8 mouse cellular contexts compared by ENCODE assay signal in genomic region chr8:111941101-111941454, GRCm38 (mm10). TPM values are rescaled to one million over a fixed set of nuclear protein-coding genes. Genes with fewer than 3 reads are reported as not detected.
A peak's percentile ranks its signal among the peaks of the same experiment; 100 is the strongest.
DNase-seq lines count a peak whose midpoint lies in the region; ATAC-seq and TF ChIP-seq lines count a peak whose summit lies in the region.

No protein-coding gene starts in this region.

- peak overlapping the region; percentile 29; the same call in 1 of the 2 replicates for H3K27ac ChIP-seq in bone marrow macrophage, adult 2 months (ENCODE audit: insufficient read depth, low read depth, low read length)
- no peak overlapping the region for H3K27ac ChIP-seq in forebrain, embryonic 14.5 days (ENCODE audit: low read depth, low read length)
- H3K27ac ChIP-seq in hindbrain, embryonic 10.5 days = peak overlapping the region; percentile 92

- peaks cover 32% of the 10 kb centered on the region for H3K36me3 ChIP-seq in forebrain, embryonic 14.5 days (ENCODE audit: control insufficient read depth, insufficient read depth, low read length)
- peaks cover 42% of the 10 kb centered on the region for H3K36me3 ChIP-seq in hindbrain, embryonic 10.5 days

- peak; percentile 39; the same call in 1 of the 2 replicates for ATAC-seq in cerebellum, adult (ENCODE audit: insufficient number of reproducible peaks, low FRiP score, low TSS enrichment)
- peak; percentile 33 for ATAC-seq in forebrain, embryonic 14.5 days
- ATAC-seq in megakaryocyte progenitor cell, adult 5-6 weeks (replicated peaks; ENCODE audit: poor library complexity) = peak; percentile 51

- no peak for TF ChIP-seq POLR2A in bone marrow macrophage, adult 2 months (IDR thresholded peaks at IDR 0.05; ENCODE audit: borderline replicate concordance, low read depth, low read length)

- H3K9me3 ChIP-seq in forebrain, embryonic 14.5 days (replicated peaks; ENCODE audit: control insufficient read depth, low read length) = no peaks in the 10 kb centered on the region
- H3K9me3 ChIP-seq in hindbrain, embryonic 10.5 days = no peaks in the 10 kb centered on the region

- peaks cover 35% of the 10 kb centered on the region for H3K4me1 ChIP-seq in bone marrow macrophage, adult 2 months (ENCODE audit: control insufficient read depth, insufficient read depth, low read length)
- H3K4me1 ChIP-seq in forebrain, embryonic 14.5 days (ENCODE audit: control insufficient read depth, insufficient read depth, low read length) = peaks cover 14% of the 10 kb centered on the region
- H3K4me1 ChIP-seq in hindbrain, embryonic 10.5 days (replicated peaks) = peaks cover 21% of the 10 kb centered on the region

- no peak for DNase-seq in cerebellum, adult 8-10 months
- peak; percentile 24 for DNase-seq in forebrain, embryonic 14.5 days (ENCODE audit: low spot score)
- DNase-seq in hindbrain, embryonic 10.5 days (ENCODE audit: low spot score) = peak; percentile 36
- peak; percentile 24 for DNase-seq in left cerebral cortex, postnatal 4 days
- DNase-seq in right cerebral cortex, postnatal 14 days = peak; percentile 32

- peak overlapping the region; percentile 91 for H3K9ac ChIP-seq in forebrain, embryonic 14.5 days (ENCODE audit: low read length)

- no peaks in the 10 kb centered on the region for H3K27me3 ChIP-seq in forebrain, embryonic 14.5 days (replicated peaks; ENCODE audit: control insufficient read depth, insufficient read depth, low read length)
- no peaks in the 10 kb centered on the region for H3K27me3 ChIP-seq in hindbrain, embryonic 10.5 days (ENCODE audit: insufficient read depth, poor library complexity, severe bottlenecking)

- intact Hi-C loops in left cerebral cortex, postnatal 4 days (cut with DNase I) = no loop called here

- TF ChIP-seq CTCF in bone marrow macrophage, adult 2 months (IDR thresholded peaks at IDR 0.05; ENCODE audit: low read depth, low read length) = no peak

- peak overlapping the region; percentile 98 for H3K4me2 ChIP-seq in forebrain, embryonic 14.5 days (ENCODE audit: low read length)

- under 1% methylated on average over 23 of the region's 23 CpGs for WGBS in forebrain, embryonic 14.5 days
- WGBS in hindbrain, embryonic 10.5 days = 1% methylated on average over 23 of the region's 23 CpGs

- H3K4me3 ChIP-seq in bone marrow macrophage, adult 2 months (ENCODE audit: insufficient read depth, low read length) = peak overlapping the region; percentile 86
- H3K4me3 ChIP-seq in forebrain, embryonic 14.5 days (ENCODE audit: low read depth, low read length) = peak overlapping the region; percentile 96
- H3K4me3 ChIP-seq in hindbrain, embryonic 10.5 days = peak overlapping the region; percentile 96

RNA-seq across cellular contexts. Expression of gene Gabarapl2, which starts 0.6 kb away (rescaled TPM):
- 89.6 and 94.9 TPM in 2 replicates for polyA plus RNA-seq in bone marrow macrophage, adult 2 months (2012; ENCODE audit: insufficient read depth, insufficient read length, missing spikeins)
- polyA plus RNA-seq in forebrain, embryonic 14.5 days (2014; fragmentation: Nextera tagmentation; extraction: Ambion mirVana) = 518 and 525 TPM in 2 replicates
- 235 and 314 TPM in 2 replicates for polyA plus RNA-seq in hindbrain, embryonic 10.5 days (2016; fragmentation: Nextera tagmentation; extraction: Ambion mirVana)
- total RNA-seq in left cerebral cortex, postnatal 4 days (2021) = 100 to 1,000 TPM; 192 to 198 TPM
- 42.9 and 52.3 TPM in 2 replicates for total RNA-seq in megakaryocyte progenitor cell, adult 5-6 weeks (2015)
- 28.1 and 28.3 TPM in 2 replicates for total RNA-seq in megakaryocyte progenitor cell, adult 5-6 weeks (2017)

RNA-seq across cellular contexts. Expression of gene Tmem231, which starts 7.4 kb away (rescaled TPM):
- 0.92 and 1.9 TPM in 2 replicates for polyA plus RNA-seq in bone marrow macrophage, adult 2 months (2012; ENCODE audit: insufficient read depth, insufficient read length, missing spikeins)
- 11.8 and 14.3 TPM in 2 replicates for polyA plus RNA-seq in forebrain, embryonic 14.5 days (2014; fragmentation: Nextera tagmentation; extraction: Ambion mirVana)
- polyA plus RNA-seq in hindbrain, embryonic 10.5 days (2016; fragmentation: Nextera tagmentation; extraction: Ambion mirVana) = 24.4 and 27.4 TPM in 2 replicates
- total RNA-seq in left cerebral cortex, postnatal 4 days (2021) = 10 to 100 TPM; 11.6 to 11.9 TPM
- total RNA-seq in megakaryocyte progenitor cell, adult 5-6 weeks (2015) = 0.37 and 0.91 TPM in 2 replicates
- 0.68 and 0.79 TPM in 2 replicates for total RNA-seq in megakaryocyte progenitor cell, adult 5-6 weeks (2017)

RNA-seq across cellular contexts. Expression of gene Chst5, which starts 30.8 kb away (rescaled TPM):
- not detected in 2 replicates for polyA plus RNA-seq in bone marrow macrophage, adult 2 months (2012; ENCODE audit: insufficient read depth, insufficient read length, missing spikeins)
- 2.6 TPM in 2 replicates for polyA plus RNA-seq in forebrain, embryonic 14.5 days (2014; fragmentation: Nextera tagmentation; extraction: Ambion mirVana)
- 4.6 and 4.9 TPM in 2 replicates for polyA plus RNA-seq in hindbrain, embryonic 10.5 days (2016; fragmentation: Nextera tagmentation; extraction: Ambion mirVana)
- 1 to 10 TPM in 1 of 2 experiments, under 1 TPM in 1; 0.89 to 1.0 TPM for total RNA-seq in left cerebral cortex, postnatal 4 days (2021)
- total RNA-seq in megakaryocyte progenitor cell, adult 5-6 weeks (2015) = not detected in 2 replicates
- not detected in 2 replicates for total RNA-seq in megakaryocyte progenitor cell, adult 5-6 weeks (2017)

RNA-seq across cellular contexts. Expression of gene Adat1, which starts 51.0 kb away (rescaled TPM):
- 2.4 and 3.1 TPM in 2 replicates for polyA plus RNA-seq in bone marrow macrophage, adult 2 months (2012; ENCODE audit: insufficient read depth, insufficient read length, missing spikeins)
- polyA plus RNA-seq in forebrain, embryonic 14.5 days (2014; fragmentation: Nextera tagmentation; extraction: Ambion mirVana) = 5.6 and 5.8 TPM in 2 replicates
- polyA plus RNA-seq in hindbrain, embryonic 10.5 days (2016; fragmentation: Nextera tagmentation; extraction: Ambion mirVana) = 12.1 and 15.5 TPM in 2 replicates
- total RNA-seq in left cerebral cortex, postnatal 4 days (2021) = 1 to 10 TPM; 5.7 to 6.1 TPM
- 3.0 and 6.1 TPM in 2 replicates for total RNA-seq in megakaryocyte progenitor cell, adult 5-6 weeks (2015)
- total RNA-seq in megakaryocyte progenitor cell, adult 5-6 weeks (2017) = 5.3 and 8.6 TPM in 2 replicates
